Mouse (Mus musculus): ENCODE measurements around the gene Gm42791.

DNA sequence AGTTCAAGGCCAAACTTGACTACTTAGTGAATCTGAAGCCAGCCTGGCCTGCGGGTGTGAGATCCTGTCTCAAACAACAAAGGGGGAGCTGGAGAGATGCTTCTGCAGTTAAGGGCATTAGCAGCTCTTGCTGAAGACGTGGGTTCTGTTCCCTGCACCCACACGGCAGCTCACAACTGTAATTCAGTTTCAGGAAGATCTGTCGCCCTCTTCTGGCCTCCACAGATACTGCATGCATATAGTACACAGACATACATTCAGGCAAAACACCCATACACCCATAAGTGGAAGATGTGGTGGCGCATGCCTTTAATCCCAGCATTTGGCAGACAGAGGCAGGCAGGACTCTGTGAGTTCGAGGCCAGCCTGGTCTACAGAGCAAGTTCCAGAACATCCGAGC lies 5.5 kb downstream of the Gm42791 start:
- TF ChIP-seq CTCF (IDR thresholded peaks at IDR 0.05; ENCODE audit: low read depth) (peak; percentile 66), EP300 (IDR thresholded peaks at IDR 0.05; ENCODE audit: low read depth) (no peak)

Measured in liver, postnatal 0 days (tissue).